Mouse (Mus musculus) heart, adult 2 months (tissue): Measurements from ENCODE around the gene Dnah8. TPM values are rescaled to one million over a fixed set of nuclear protein-coding genes. Genes with fewer than 3 reads are reported as not detected.

Experiments
- DNase-seq, 2 experiments: peaks; one replicate each; pipeline ENCODE4 v3.0.0; 2021
- H3K27ac ChIP-seq: fragments of 200-600 bp; 2 replicates; pipeline ENCODE4 v1.8.1; 2022
- H3K27me3 ChIP-seq: fragments of 200-500 bp; 2 replicates; pipeline ENCODE4 v1.6.1; 2012; ENCODE audit warnings: mild to moderate bottlenecking, low read length, inconsistent platforms, mixed read lengths; ENCODE audit not compliant: control insufficient read depth, insufficient read depth
- H3K36me3 ChIP-seq: fragments of 200-500 bp; 2 replicates; pipeline ENCODE4 v1.6.1; 2012; ENCODE audit warnings: low read length, inconsistent platforms; ENCODE audit not compliant: control insufficient read depth, insufficient read depth
- H3K4me1 ChIP-seq: fragments of 200-500 bp; 2 replicates; pipeline ENCODE4 v1.6.1; 2011; ENCODE audit warnings: low read length; ENCODE audit not compliant: control insufficient read depth, insufficient read depth
- H3K4me3 ChIP-seq: fragments of 200-600 bp; 2 replicates; pipeline ENCODE4 v1.8.1; 2022
- H3K79me2 ChIP-seq: fragments of 200-500 bp; replicated peaks from 2 replicates; pipeline ENCODE4 v1.6.1; 2012; ENCODE audit warnings: mild to moderate bottlenecking, inconsistent platforms, low read length, moderate library complexity, mixed read lengths; ENCODE audit not compliant: control insufficient read depth, insufficient read depth
- H3K9ac ChIP-seq: fragments of 200-500 bp; 2 replicates; pipeline ENCODE4 v1.6.1; 2012; ENCODE audit warnings: low read depth, mild to moderate bottlenecking, control low read depth, inconsistent platforms, low read length, mixed read lengths
- CTCF ChIP-seq: fragments of 200-600 bp; IDR thresholded peaks from 2 replicates; pipeline ENCODE4 v1.8.1; 2022; ENCODE audit warnings: antibody characterized with exemption, mild to moderate bottlenecking, moderate library complexity
- EP300 ChIP-seq: fragments of 200-500 bp; IDR thresholded peaks from 2 replicates; pipeline ENCODE4 v1.6.1; 2011; ENCODE audit warnings: low read depth, low read length, control low read depth; ENCODE audit not compliant: insufficient read depth
- POLR2A ChIP-seq: fragments of 200-500 bp; IDR thresholded peaks from 2 replicates; pipeline ENCODE4 v1.6.1; 2011; ENCODE audit warnings: mild to moderate bottlenecking, low read depth, low read length, control low read depth; ENCODE audit not compliant: insufficient read depth
- WGBS: fragments of 180-500 bp; shearing (Covaris S2); methylation state at CpG from one replicate; pipeline ENCODE4 v1.1.7; 2018; 5-methylcytosine and 5-hydroxymethylcytosine counted together
- intact Hi-C: fragments of 180-260 bp; cut with DNase I; formaldehyde crosslinking; loops from one replicate; pipeline ENCODE4 v1.15.1; 2025
- polyA plus RNA-seq: library from polyadenylated mRNA; depleted of rRNA; stranded (reverse); fragments of >200 nt; gene quantifications from 2 replicates; pipeline ENCODE4 v1.2.3, GENCODE M21; 2012
- total RNA-seq, 2 experiments: library from RNA; stranded (reverse); gene quantifications; 2 replicates each; pipeline ENCODE4 v1.2.3; 2021

The Dnah8 gene
- total and polyA plus RNA-seq, 3 experiments, result 0.45 to 1.2 (median 0.97) TPM

- TF ChIP-seq POLR2A, result no peak
- TF ChIP-seq EP300, result no peak
- TF ChIP-seq CTCF, result no peak
- Histone ChIP-seq H3K79me2 (no peaks in the 10 kb centered on the region), H3K4me1 (no peaks in the 10 kb centered on the region), H3K9ac (no peak overlapping the region), H3K4me3 (peak overlapping the region; percentile 47), H3K36me3 (no peaks in the 10 kb centered on the region), H3K27ac (no peak overlapping the region; the same call in 1 of the 2 replicates), H3K27me3 (no peaks in the 10 kb centered on the region)
- 50% methylated on average over 8 of the region's 8 CpGs for WGBS
- intact Hi-C loops, result no loop called here
- no peak for DNase-seq
Measured at GRCm38 (mm10) chr17:30657530-30658151, 33.5 kb downstream of the Dnah8 start.

GRCm38 (mm10) chr17:30658152-30658544 is 34.0 kb downstream of the Dnah8 start:
- Histone ChIP-seq H3K27me3 (no peaks in the 10 kb centered on the region), H3K9ac (no peak overlapping the region), H3K27ac (no peak overlapping the region; the same call in 1 of the 2 replicates), H3K79me2 (no peaks in the 10 kb centered on the region), H3K4me3 (peak overlapping the region; percentile 47), H3K36me3 (no peaks in the 10 kb centered on the region), H3K4me1 (no peaks in the 10 kb centered on the region)
- WGBS, result 23% methylated on average over 13 of the region's 13 CpGs
- intact Hi-C loops, result no loop called here
- DNase-seq, result peak; percentile 54 to 63
- no peak for TF ChIP-seq POLR2A
- TF ChIP-seq CTCF, result no peak
- no peak for TF ChIP-seq EP300

GRCm38 (mm10) chr17:30662131-30662530 is 38.0 kb downstream of the Dnah8 start:
- no peaks in the 10 kb centered on the region for H3K36me3 ChIP-seq
- intact Hi-C loops, result no loop called here
- no peaks in the 10 kb centered on the region for H3K27me3 ChIP-seq
- H3K27ac ChIP-seq, result no peak overlapping the region
- no peak for DNase-seq
- 75% methylated on average over 8 of the region's 8 CpGs for WGBS
- TF ChIP-seq POLR2A (no peak), CTCF (no peak), EP300 (no peak)
- no peaks in the 10 kb centered on the region for H3K79me2 ChIP-seq
- no peaks in the 10 kb centered on the region for H3K4me1 ChIP-seq
- no peak overlapping the region for H3K4me3 ChIP-seq
- H3K9ac ChIP-seq, result no peak overlapping the region

GRCm38 (mm10) chr17:30663170-30663569 is 39.0 kb downstream of the Dnah8 start:
- Histone ChIP-seq H3K79me2 (no peaks in the 10 kb centered on the region), H3K27me3 (no peaks in the 10 kb centered on the region), H3K36me3 (no peaks in the 10 kb centered on the region), H3K4me3 (no peak overlapping the region), H3K9ac (no peak overlapping the region), H3K4me1 (no peaks in the 10 kb centered on the region), H3K27ac (no peak overlapping the region)
- WGBS, result 86% methylated on average over 8 of the region's 8 CpGs
- no peak for DNase-seq
- TF ChIP-seq POLR2A (no peak), EP300 (no peak), CTCF (no peak)
- intact Hi-C loops, result no loop called here

GRCm38 (mm10) chr17:30664856-30665255 is 40.7 kb downstream of the Dnah8 start:
- Histone ChIP-seq H3K27ac (no peak overlapping the region), H3K36me3 (no peaks in the 10 kb centered on the region), H3K79me2 (no peaks in the 10 kb centered on the region), H3K27me3 (no peaks in the 10 kb centered on the region), H3K4me3 (no peak overlapping the region), H3K9ac (no peak overlapping the region), H3K4me1 (no peaks in the 10 kb centered on the region)
- no peak for DNase-seq
- intact Hi-C loops, result no loop called here
- WGBS, result 79% methylated on average over 5 of the region's 5 CpGs
- no peak for TF ChIP-seq CTCF
- TF ChIP-seq EP300, result no peak
- no peak for TF ChIP-seq POLR2A

DNA sequence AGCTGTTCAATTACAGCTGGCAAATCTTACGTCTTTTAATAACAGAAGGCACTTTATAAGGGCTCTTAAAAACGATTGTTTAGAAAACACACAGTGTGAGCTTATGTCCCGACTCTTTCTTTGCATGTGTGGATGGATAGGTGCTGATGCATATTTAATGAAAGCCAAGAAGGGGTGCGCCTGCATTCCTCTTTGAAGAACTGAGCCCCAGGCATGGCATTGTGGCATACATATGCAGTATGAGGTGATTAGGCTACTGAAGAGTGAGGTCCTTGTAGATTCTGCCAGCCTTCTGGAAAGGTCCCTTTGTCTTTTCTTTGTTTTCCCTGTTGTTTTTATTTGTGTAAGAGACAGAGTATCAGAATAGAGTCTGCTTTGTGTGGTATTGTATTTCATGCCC is 48.4 kb downstream of the Dnah8 start:
- Histone ChIP-seq H3K4me1 (no peaks in the 10 kb centered on the region), H3K79me2 (no peaks in the 10 kb centered on the region), H3K9ac (no peak overlapping the region), H3K4me3 (no peak overlapping the region), H3K36me3 (no peaks in the 10 kb centered on the region), H3K27ac (no peak overlapping the region), H3K27me3 (peaks cover 1% of the 10 kb centered on the region; the same call in 1 of the 2 replicates)
- intact Hi-C loops, result no loop called here
- WGBS, result 89% methylated on average over 4 of the region's 4 CpGs
- no peak for DNase-seq
- TF ChIP-seq CTCF (no peak), EP300 (no peak), POLR2A (no peak)
